Mouse (Mus musculus) kidney, postnatal 14 days (tissue): ENCODE results near the gene Stat3.

ENCODE experiments used
- DNase-seq: peaks from one replicate; pipeline ENCODE4 v3.0.0; 2022; ENCODE audit warnings: mixed read lengths

Gene Stat3

DNA sequence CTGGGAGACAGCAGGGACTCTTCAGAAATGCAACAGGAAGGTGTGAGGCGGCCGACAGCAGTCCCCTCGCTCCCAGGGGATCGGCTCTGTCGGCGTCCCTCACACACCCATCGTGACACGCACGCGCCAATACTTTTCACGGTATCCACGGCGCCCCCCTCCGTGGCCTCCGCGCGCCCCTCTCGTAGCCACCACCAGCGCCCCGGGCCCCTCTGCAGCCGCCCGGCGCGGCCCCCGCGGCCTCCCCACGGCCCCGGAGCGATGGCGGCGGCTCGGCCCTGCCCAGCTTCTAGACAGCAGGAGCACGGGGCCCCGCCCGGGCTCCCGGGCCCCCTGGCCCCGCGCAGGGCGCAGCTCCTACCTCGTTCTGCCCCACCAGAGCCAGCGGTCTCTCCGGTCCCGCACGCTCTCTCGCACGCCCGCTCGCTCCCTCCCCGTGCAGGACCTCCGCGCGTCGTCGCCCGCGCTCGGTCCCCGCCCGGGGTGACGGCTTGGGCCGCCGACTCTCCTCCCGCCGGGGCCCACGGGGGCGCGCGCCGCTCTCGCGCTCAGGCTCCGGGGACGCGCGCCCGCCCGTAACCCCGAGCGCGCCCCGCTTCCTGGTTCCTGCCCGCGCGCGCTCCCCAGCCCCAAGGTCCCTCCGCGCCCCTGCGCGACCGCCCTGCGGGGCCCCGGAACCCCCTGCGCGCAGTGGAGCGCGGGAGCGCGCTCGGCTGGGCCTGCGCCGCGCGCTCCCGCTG lies 89.1 kb downstream of the Stat3 start, which contains the start of gene Stat5b:
Gene Stat5b (minus strand): TSS at position 687 of the 740 bp plus-strand sequence.
- DNase-seq, result peak; percentile 90

DNA sequence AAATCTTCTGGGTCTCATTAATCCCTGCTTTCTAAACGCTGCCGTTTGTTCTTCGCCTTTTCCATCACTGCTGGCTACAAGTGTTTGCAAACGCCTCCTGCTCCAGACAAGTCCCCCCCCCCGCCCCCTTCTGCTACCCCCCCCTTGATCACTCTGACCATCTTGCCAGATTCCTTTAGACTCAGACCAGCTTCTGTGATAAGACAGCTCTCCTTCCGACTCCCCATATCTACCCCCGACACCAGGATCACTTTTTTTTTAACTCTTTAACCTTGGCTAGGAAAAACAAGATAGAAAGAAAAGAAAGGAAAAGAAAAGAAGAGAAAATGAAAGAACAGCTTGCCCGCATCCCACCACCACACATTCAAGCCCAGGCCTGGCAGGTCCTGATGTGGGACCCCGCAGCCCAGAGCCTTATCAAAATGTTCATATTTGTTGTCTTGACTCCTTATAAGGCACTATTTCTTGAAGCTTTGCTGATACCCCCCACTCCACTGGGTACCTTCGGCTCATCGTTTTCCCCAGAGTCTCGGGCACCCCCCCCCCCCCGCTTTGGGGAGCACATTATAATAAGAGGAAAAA lies 89.8 kb downstream of the Stat3 start:
- no peak for DNase-seq

DNA sequence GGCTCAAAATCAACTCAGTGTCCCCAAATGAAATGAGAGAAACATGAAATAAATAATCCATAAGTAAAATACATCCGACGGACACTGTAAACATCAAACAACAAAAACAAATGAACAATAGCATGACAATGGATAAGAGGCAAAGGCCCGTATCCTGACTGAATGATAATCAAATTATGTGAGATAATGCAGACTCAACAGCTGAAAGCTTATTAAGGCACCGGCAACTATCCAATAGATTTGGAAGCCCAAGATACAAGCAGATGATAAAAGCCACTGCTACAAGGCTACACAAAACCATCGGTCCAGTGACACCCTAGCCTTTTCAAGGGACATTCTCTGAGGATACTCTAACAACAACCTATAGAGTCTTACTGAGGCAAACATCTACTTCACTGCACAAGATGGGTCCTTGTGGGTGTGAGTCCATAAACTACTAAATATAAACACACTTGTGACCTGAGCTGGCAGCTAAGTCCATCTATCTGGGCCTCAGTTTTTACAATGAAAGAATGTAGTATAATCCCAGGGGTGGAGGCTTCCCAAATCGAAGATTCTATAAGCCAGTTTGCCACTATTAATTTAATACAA lies 90.5 kb downstream of the Stat3 start:
- DNase-seq, result no peak

DNA sequence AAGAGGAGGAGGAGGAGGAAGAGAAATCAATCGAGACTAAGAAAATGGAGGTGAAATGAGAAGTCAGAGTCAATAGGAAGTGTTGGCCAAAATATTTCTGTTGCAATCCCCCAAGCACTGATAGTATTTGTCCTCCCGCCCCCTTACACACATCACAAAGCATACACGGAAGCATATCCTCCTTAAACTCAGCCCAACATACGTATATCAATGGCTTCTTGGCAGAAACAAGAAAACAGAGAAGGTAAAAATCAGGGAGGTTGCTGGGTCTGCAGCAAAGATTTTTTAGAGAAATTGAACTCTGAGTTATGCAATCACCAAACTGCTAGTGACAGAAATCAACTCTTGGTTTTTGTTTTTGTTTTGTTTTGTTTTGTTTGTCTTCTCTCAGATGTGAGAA lies 91.3 kb downstream of the Stat3 start:
- no peak for DNase-seq

DNA sequence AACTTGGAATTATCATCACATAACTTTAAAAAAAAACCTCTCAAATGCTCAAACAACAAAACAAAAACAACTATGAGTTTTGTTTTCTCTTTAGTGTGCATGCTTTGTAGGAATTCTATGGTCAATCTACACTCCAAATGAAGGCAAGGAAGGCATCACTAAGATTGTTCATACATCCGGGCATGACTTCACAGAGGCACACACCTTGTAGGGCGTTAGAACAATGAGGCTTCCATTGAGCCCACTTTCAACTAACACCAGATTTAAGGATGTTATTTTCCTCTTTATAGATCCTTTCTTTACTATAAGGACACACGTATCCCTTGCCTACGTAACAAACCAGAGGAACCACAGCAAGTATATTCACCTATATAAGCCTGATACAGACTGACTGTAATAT lies 91.8 kb downstream of the Stat3 start:
- no peak for DNase-seq

DNA sequence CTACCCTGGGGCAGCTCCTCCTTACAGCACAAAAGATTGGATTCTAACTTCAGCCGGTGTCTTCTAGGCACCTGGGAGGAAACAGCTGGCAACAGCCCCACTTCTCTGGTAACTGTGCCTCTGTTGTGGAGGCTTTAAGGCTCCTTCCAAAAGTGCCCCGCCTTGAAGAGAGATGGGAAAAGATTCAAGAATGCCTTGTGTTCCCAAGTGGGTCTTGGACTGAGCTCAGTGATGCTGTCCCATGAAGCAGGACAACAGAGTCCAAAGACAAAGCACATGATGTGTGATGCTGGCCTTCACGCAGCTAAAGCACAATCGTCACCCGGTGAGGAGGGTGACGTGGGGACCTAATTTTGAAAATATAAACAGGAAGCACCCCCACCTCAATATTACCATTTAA lies 93.5 kb downstream of the Stat3 start:
- no peak for DNase-seq

DNA sequence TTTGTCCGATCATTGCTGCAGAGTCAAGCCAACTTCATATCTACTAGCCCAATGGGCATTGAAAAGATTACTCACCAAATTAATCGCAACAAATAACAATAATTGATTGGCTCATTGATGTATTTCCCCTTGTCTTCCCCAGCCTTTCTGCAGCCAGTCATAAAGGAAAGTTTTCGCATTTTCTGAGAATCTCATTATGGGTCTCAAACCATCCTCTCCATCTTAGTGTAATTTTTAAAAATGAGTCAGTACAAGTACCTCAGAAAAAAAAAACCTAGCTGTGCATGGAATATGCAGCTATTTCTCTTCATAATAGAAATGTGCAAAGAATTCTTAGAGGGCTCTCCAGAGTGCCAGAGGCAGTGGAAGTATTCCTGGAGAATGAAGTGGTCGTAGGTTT lies 95.2 kb downstream of the Stat3 start:
- no peak for DNase-seq

DNA sequence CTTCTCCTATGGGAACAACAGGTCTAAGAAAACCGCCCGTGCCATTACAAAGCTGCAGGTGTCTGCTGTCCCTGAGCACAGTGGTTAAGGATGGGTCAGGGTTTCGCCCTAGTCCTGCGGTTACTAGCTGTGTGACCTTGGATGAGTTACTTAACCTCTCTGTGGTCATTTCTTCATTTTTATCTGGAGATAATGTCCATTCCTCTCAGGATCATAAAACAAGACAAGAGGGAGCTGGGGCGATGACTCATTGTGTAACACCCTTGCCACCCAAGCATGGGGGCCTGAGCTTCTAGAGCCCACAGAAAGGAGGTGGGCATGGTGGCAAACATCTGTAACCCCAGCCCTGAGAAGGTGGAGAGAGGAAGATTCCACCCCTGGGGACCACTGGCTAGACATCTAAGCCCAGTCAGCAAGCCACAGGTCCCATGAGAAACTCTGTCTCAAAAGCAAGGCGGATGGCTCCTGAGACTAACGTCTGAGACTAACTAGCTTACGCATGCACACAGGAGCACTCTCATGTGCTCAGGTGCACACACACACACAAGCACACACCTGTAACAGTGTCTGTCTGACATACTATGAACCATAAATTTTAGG lies 96.2 kb downstream of the Stat3 start:
- no peak for DNase-seq

DNA sequence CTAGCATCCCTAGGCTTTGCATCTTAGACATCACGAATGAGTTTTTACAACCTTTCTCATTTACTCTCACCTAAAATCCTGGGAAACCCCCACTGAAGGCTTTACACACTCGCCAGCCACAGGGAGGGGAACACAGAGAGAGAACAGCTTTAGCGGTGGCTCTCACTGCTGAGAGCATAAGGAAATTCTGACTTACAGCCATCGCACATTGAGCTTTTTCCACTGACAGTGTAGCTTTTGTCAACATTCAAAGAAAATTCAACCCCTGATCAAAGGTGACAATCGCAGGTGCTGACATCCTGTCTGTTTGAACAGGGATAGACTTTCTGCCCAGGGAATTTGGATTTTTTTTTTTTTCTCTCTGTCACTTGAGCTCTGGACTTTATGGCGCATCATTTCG lies 97.3 kb downstream of the Stat3 start:
- DNase-seq, result no peak

DNA sequence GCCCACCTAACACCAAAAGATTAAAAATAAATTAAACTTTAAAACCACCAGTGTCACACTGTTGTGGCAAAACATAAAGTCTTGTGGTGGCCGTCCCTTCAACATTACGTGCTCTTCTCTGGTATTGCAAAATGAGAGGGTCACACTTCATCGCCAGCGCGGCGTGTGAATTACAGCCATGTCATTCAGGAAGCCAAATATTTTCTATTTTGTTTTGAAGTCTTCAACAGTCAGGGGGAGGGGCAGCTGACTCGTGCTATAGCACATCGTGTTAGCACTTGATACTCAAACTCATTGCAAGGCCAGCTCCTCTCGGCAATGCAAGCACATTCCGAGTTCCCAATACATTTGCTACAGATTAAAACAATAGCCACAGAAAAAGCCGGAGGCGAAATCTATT lies 98.5 kb downstream of the Stat3 start:
- no peak for DNase-seq

DNA sequence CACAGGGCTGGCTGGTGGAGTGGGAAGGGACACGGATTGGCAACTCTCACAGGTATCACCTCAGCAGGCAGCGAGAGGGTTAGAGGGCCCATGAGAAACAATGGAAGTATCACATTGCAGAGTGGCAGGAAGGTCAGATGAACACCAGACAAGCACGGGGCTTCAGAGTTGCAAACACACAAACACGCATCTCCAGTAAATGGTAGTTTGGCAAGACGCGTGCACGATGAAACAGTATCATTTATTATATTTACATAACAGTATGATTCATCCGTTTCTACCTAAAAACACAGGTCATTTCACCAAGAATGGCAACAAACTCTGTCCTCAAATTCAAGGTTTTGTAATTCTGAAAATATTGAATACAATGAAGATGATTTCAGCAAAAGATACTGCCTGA lies 99.8 kb downstream of the Stat3 start:
- DNase-seq, result no peak

DNA sequence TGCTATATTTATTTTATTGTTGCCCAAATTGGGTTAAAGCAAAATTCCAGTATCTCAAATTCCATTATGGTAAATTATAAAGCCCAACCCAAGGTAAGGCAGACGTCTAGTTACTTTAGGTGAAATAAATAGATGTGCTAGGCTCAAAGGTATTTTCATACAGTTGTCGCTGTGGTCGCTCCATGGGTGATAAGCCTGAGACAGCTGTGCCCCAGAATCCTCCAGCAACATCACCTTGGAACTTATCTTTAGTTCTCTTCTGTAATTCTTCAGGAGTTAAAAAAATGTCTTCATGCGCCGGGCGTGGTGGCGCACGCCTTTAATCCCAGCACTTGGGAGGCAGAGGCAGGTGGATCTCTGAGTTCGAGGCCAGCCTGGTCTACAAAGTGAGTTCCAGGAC lies 100.4 kb downstream of the Stat3 start:
- no peak for DNase-seq

DNA sequence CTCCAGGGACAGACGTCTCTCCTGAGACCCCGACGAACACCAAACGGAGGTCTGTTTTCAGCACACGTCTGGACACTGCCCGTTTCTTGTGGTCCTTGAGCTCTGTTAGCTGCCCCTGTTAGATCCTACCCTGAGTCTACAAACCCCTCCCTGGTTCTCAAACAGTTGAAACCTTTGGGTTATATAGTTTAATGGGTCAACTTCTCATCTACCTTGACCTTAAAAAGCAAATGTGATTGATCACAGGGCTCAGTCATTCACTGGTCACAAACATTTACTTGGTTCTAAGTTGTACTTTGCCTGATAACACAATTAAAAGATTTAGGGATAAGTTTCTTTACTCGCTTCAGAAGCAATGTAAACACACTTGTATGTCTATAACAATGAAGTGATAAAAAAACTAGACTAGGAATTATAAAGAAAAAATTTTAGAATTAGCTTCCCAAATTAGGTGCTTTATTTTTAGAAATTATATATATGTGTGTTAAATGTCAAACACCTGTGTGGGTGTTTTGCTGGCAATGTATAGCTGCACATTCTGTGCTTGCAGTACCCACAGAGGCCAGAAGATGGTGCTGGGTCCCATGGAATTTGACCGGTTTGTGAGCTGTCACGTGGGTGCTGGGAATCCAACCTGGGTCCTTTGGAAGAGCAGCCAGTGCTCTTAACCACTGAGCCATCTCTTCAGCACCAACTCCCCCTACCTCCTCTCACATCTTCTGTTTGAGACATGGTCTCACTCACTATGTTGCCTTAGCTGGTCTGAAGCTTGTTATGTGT lies 102.2 kb downstream of the Stat3 start:
- no peak for DNase-seq
